Mouse (Mus musculus): ENCODE measurements around the gene Ccin. TPM values are rescaled to one million over a fixed set of nuclear protein-coding genes. Genes with fewer than 3 reads are reported as not detected.

The Ccin gene
- polyA plus RNA-seq, 1 experiment from 2014 or later, result 0.17 TPM

Other genes with a start within 250 kb of the Ccin start
- gene Olfr159, start 212.5 kb upstream of the Ccin start, polyA plus RNA-seq (2014; fragmentation: Nextera tagmentation; extraction: Ambion mirVana), result not detected in 2 replicates
- gene Olfr156, start 159.6 kb upstream of the Ccin start, polyA plus RNA-seq (2014; fragmentation: Nextera tagmentation; extraction: Ambion mirVana), result not detected in 2 replicates
- gene Olfr157, start 143.3 kb upstream of the Ccin start, polyA plus RNA-seq (2014; fragmentation: Nextera tagmentation; extraction: Ambion mirVana), result 0.09 TPM in 1 of 2 replicates, not detected in the other
- not detected in 2 replicates for gene Olfr155, start 131.9 kb upstream of the Ccin start, polyA plus RNA-seq (2014; fragmentation: Nextera tagmentation; extraction: Ambion mirVana)
- gene Reck, start 108.0 kb upstream of the Ccin start, polyA plus RNA-seq (2014; fragmentation: Nextera tagmentation; extraction: Ambion mirVana), result 14.5 and 15.0 TPM in 2 replicates
- 109 and 117 TPM in 2 replicates for gene Glipr2, start 26.1 kb upstream of the Ccin start, polyA plus RNA-seq (2014; fragmentation: Nextera tagmentation; extraction: Ambion mirVana)
- gene Clta, start 21.0 kb downstream of the Ccin start, polyA plus RNA-seq (2014; fragmentation: Nextera tagmentation; extraction: Ambion mirVana), result 284 and 291 TPM in 2 replicates
- gene Gne, start 100.7 kb downstream of the Ccin start, polyA plus RNA-seq (2014; fragmentation: Nextera tagmentation; extraction: Ambion mirVana), result 23.1 and 24.2 TPM in 2 replicates